Mouse (Mus musculus): Measurements from ENCODE around the gene Gm20521.

DNA sequence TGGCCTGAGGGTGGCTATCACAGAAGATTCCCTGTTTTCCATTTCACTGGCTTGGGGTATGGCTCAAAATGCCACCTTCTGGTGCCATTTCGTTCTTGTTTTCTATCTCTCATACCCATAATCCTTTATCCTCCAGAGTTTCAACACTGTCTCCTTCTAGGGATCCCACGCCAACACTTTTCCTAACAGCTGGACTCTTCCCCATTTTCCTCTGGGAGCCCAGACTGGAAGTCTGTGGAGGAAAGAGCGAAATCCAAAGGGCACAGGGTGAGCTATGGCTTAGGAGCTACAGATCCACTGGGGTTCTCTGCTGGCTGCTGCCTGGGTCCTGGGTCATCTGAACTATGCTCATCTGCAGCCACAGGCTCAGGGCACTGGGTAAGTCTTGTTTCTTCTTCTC is 9.1 kb upstream of the Gm20521 start:
- TF ChIP-seq POLR2A (IDR thresholded peaks at IDR 0.05; ENCODE audit: borderline replicate concordance, control insufficient read depth, low read depth, low read length) (no peak), CTCF (IDR thresholded peaks at IDR 0.05; ENCODE audit: control insufficient read depth, insufficient read depth, low read length) (no peak)
